Mouse (Mus musculus): Measurements from ENCODE around the gene Camta1. TPM values are rescaled to one million over a fixed set of nuclear protein-coding genes. Genes with fewer than 3 reads are reported as not detected.
A peak's percentile ranks its signal among the peaks of the same experiment; 100 is the strongest.

Camta1 gene
- total and polyA plus RNA-seq, 2 experiments: 2.7 to 6.1 TPM

- peak; percentile 89 for DNase-seq (ENCODE audit: extremely low read depth, low read depth, low spot score)
- H3K4me3 ChIP-seq (ENCODE audit: insufficient read depth, low read depth, low read length): peak within 1 kb of the TSS; percentile 97
- peak within 1 kb of the TSS; percentile 99 for H3K27ac ChIP-seq (replicated peaks; ENCODE audit: insufficient read depth, low read depth, low read length)
- H3K4me1 ChIP-seq (ENCODE audit: control insufficient read depth, insufficient read depth, low read length): peaks cover 3% of the 10 kb centered on the region
- peaks cover 27% of the 10 kb centered on the region for H3K79me2 ChIP-seq (ENCODE audit: control insufficient read depth, insufficient read depth, low read length)
- no peaks in the 10 kb centered on the region for H3K27me3 ChIP-seq (ENCODE audit: control insufficient read depth, insufficient read depth, low read length)
- peaks cover 17% of the 10 kb centered on the region; the same call in 1 of the 2 replicates for H3K36me3 ChIP-seq (ENCODE audit: control insufficient read depth, insufficient read depth, low read length)
- TF ChIP-seq POLR2A (IDR thresholded peaks at IDR 0.05; ENCODE audit: extremely low read depth, insufficient read depth, low read length) (peak; percentile 68), CTCF (IDR thresholded peaks at IDR 0.05; ENCODE audit: low read depth, low read length) (no peak)
- H3K9ac ChIP-seq (ENCODE audit: low read depth, low read length): peak within 1 kb of the TSS; percentile 99
- WGBS: under 1% methylated on average over 113 of the region's 114 CpGs
Observed at GRCm38 (mm10) chr4:151057347-151058321, 804.0 kb downstream of the Camta1 start, which contains the start of gene Vamp3. Gene Vamp3, minus strand, starts transcription at chr4:151057963.

DNA sequence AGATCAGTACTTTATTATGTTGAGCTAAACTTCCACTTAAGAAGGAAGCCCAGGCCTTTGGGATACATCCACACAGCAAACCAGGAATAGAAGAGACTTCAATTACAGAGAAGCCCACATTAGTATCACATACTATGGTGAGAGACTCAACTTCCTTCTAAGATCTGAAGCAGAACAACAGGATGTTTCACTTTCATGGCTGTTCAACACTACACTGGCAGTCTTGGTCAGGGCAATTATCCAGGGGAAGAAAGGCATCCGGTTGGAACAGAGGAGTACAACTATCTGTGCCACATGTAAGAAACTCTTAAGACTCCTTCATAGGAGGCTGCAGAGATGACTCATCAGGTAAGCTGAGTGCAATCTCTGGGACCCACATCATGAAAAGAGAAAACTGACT is 810.5 kb downstream of the Camta1 start:
- 74% methylated on average over 1 of the region's 1 CpGs for WGBS
- Histone ChIP-seq H3K9ac (ENCODE audit: low read depth, low read length) (no peak overlapping the region), H3K4me1 (ENCODE audit: control insufficient read depth, insufficient read depth, low read length) (peaks cover 3% of the 10 kb centered on the region), H3K4me3 (ENCODE audit: insufficient read depth, low read depth, low read length) (no peak overlapping the region), H3K36me3 (ENCODE audit: control insufficient read depth, insufficient read depth, low read length) (peaks cover 58% of the 10 kb centered on the region), H3K79me2 (ENCODE audit: control insufficient read depth, insufficient read depth, low read length) (peaks cover 21% of the 10 kb centered on the region; the same call in 1 of the 2 replicates), H3K27me3 (ENCODE audit: control insufficient read depth, insufficient read depth, low read length) (no peaks in the 10 kb centered on the region), H3K27ac (replicated peaks; ENCODE audit: insufficient read depth, low read depth, low read length) (peak overlapping the region; percentile 7; the same call in 1 of the 2 replicates)
- DNase-seq (ENCODE audit: extremely low read depth, low read depth, low spot score): no peak
- no peak for TF ChIP-seq CTCF (IDR thresholded peaks at IDR 0.05; ENCODE audit: low read depth, low read length)
- no peak for TF ChIP-seq POLR2A (IDR thresholded peaks at IDR 0.05; ENCODE audit: extremely low read depth, insufficient read depth, low read length)

GRCm38 (mm10) chr4:151046524-151046923 is 815.2 kb downstream of the Camta1 start:
- peaks cover 33% of the 10 kb centered on the region for H3K36me3 ChIP-seq (ENCODE audit: control insufficient read depth, insufficient read depth, low read length)
- no peaks in the 10 kb centered on the region for H3K27me3 ChIP-seq (ENCODE audit: control insufficient read depth, insufficient read depth, low read length)
- no peaks in the 10 kb centered on the region for H3K79me2 ChIP-seq (ENCODE audit: control insufficient read depth, insufficient read depth, low read length)
- H3K9ac ChIP-seq (ENCODE audit: low read depth, low read length): no peak overlapping the region
- DNase-seq (ENCODE audit: extremely low read depth, low read depth, low spot score): no peak
- WGBS: 91% methylated on average over 3 of the region's 3 CpGs
- no peak for TF ChIP-seq POLR2A (IDR thresholded peaks at IDR 0.05; ENCODE audit: extremely low read depth, insufficient read depth, low read length)
- TF ChIP-seq CTCF (IDR thresholded peaks at IDR 0.05; ENCODE audit: low read depth, low read length): no peak
- no peak overlapping the region for H3K27ac ChIP-seq (replicated peaks; ENCODE audit: insufficient read depth, low read depth, low read length)
- H3K4me3 ChIP-seq (ENCODE audit: insufficient read depth, low read depth, low read length): no peak overlapping the region
- peaks cover 9% of the 10 kb centered on the region; the same call in 1 of the 2 replicates for H3K4me1 ChIP-seq (ENCODE audit: control insufficient read depth, insufficient read depth, low read length)

DNA sequence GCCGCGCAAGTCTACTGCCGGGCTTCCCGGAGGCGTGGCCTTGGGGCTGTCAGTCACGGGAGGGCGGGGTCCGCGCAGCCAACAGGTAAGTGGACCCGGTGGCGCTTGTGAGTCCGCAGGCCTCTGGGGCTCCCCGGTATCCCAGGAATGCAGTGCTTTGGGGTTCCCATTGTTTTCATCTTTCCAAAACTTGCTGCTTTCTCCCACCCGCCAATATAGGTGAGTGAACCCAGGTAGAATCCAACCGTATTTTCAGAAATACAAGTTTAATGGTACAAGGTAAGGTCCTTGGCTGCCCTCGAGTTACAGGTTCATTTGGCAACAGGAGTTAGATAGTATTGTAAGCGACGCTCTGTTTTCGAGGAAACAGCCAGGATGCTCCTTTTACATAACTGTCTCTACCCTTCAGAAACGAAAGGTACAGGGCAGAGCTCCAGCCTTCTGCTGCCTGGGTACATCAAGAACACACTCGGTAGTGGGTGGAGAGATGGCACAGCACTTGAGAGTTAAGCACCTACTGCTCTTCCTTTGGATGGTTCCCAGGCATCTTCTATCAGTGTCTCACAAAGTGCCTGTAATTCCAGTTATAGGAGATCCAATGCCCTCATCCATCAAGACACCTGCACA is 816.6 kb downstream of the Camta1 start:
- Histone ChIP-seq H3K27ac (replicated peaks; ENCODE audit: insufficient read depth, low read depth, low read length) (peak overlapping the region; percentile 89), H3K9ac (ENCODE audit: low read depth, low read length) (peak overlapping the region; percentile 61), H3K4me3 (ENCODE audit: insufficient read depth, low read depth, low read length) (peak overlapping the region; percentile 54), H3K36me3 (ENCODE audit: control insufficient read depth, insufficient read depth, low read length) (peaks cover 33% of the 10 kb centered on the region), H3K4me1 (ENCODE audit: control insufficient read depth, insufficient read depth, low read length) (peaks cover 7% of the 10 kb centered on the region; the same call in 1 of the 2 replicates), H3K27me3 (ENCODE audit: control insufficient read depth, insufficient read depth, low read length) (no peaks in the 10 kb centered on the region), H3K79me2 (ENCODE audit: control insufficient read depth, insufficient read depth, low read length) (no peaks in the 10 kb centered on the region)
- DNase-seq (ENCODE audit: extremely low read depth, low read depth, low spot score): peak; percentile 78
- TF ChIP-seq POLR2A (IDR thresholded peaks at IDR 0.05; ENCODE audit: extremely low read depth, insufficient read depth, low read length) (peak; percentile 51; the same call in 1 of the 2 replicates), CTCF (IDR thresholded peaks at IDR 0.05; ENCODE audit: low read depth, low read length) (no peak)
- 3% methylated on average over 21 of the region's 21 CpGs for WGBS

DNA sequence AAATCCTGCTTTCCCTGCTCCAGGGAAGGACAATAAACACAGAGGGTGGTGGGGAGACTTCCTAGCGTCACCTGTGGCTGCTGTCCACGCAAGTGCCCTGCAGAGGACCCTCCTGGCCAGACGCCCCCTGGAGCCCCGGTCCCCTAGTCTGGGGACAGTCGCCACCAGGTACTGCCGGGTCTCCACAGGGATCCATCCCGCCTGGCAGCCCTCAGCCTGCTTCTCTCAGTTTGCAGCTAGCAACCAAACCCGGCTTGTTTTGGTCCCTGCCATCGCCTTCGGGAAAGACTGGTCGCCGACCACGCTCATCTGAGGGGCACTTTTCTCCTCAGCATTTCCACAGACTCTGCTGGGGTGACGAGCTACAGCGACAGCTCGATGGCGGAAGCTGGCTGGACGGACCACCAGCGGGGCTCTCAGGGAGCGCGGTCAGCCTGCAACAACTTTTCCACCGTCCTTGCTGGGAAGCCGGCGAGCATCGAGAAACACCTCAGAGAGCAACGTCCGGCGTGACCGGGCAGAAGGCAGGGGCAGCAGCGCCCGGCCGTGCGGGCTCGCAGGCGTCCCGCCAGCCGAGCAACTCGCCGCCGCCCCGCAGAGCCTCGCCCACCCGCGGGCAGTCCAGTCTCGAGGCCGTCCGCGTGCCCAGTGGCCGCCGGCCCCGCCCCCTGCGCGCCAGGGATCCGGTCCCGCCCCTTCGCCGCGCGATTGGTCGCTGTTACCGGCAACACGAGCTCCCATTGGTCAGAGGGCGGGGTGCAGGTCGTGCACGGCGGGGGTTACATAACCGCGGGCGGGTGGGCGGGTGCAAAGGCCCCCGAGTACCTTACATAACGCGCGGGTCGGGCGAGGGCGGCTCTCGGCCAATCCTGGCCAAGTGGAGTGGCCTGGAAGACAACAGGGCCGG is 817.4 kb downstream of the Camta1 start, which contains the start of gene Per3:
Per3 (minus strand) TSS at position 629 of the 907 bp plus-strand sequence.
- peak within 1 kb of the TSS; percentile 90 for H3K27ac ChIP-seq (replicated peaks; ENCODE audit: insufficient read depth, low read depth, low read length)
- H3K9ac ChIP-seq (ENCODE audit: low read depth, low read length): peak within 1 kb of the TSS; percentile 81
- H3K4me1 ChIP-seq (ENCODE audit: control insufficient read depth, insufficient read depth, low read length): peaks cover 7% of the 10 kb centered on the region; the same call in 1 of the 2 replicates
- WGBS: 1% methylated on average over 79 of the region's 79 CpGs
- peaks cover 33% of the 10 kb centered on the region for H3K36me3 ChIP-seq (ENCODE audit: control insufficient read depth, insufficient read depth, low read length)
- H3K4me3 ChIP-seq (ENCODE audit: insufficient read depth, low read depth, low read length): peak within 1 kb of the TSS; percentile 72
- no peaks in the 10 kb centered on the region for H3K79me2 ChIP-seq (ENCODE audit: control insufficient read depth, insufficient read depth, low read length)
- TF ChIP-seq CTCF (IDR thresholded peaks at IDR 0.05; ENCODE audit: low read depth, low read length) (no peak), POLR2A (IDR thresholded peaks at IDR 0.05; ENCODE audit: extremely low read depth, insufficient read depth, low read length) (peak; percentile 96)
- peak; percentile 85 for DNase-seq (ENCODE audit: extremely low read depth, low read depth, low spot score)
- H3K27me3 ChIP-seq (ENCODE audit: control insufficient read depth, insufficient read depth, low read length): no peaks in the 10 kb centered on the region

Measured in liver, adult 2 months (tissue).